Mouse (Mus musculus) brown adipose tissue, adult 24 weeks (tissue): Measurements from ENCODE around the gene Fignl1. TPM values are rescaled to one million over a fixed set of nuclear protein-coding genes. Genes with fewer than 3 reads are reported as not detected.

ENCODE experiments used
- H3K27ac ChIP-seq: fragments of 200-500 bp; replicated peaks from 2 replicates; pipeline ENCODE4 v1.5.1; 2012; ENCODE audit warnings: low read depth, mild to moderate bottlenecking, low read length
- H3K4me1 ChIP-seq: fragments of 200-500 bp; 2 replicates; pipeline ENCODE4 v1.6.1; 2012; ENCODE audit warnings: low read length, mixed read lengths; ENCODE audit not compliant: control insufficient read depth, insufficient read depth, insufficient read length
- H3K4me3 ChIP-seq: fragments of 200-500 bp; 2 replicates; pipeline ENCODE4 v1.5.1; 2012; ENCODE audit warnings: low read depth, mild to moderate bottlenecking, low read length, moderate library complexity; ENCODE audit not compliant: insufficient read depth
- polyA plus RNA-seq: library from polyadenylated mRNA; stranded (reverse); fragments of >200 nt; gene quantifications from 2 replicates; pipeline ENCODE4 v1.2.4, GENCODE M21; 2012; ENCODE audit not compliant: missing spikeins, insufficient read depth, insufficient read length

Gene Fignl1
- polyA plus RNA-seq, 1 experiment: 0.79 TPM

DNA sequence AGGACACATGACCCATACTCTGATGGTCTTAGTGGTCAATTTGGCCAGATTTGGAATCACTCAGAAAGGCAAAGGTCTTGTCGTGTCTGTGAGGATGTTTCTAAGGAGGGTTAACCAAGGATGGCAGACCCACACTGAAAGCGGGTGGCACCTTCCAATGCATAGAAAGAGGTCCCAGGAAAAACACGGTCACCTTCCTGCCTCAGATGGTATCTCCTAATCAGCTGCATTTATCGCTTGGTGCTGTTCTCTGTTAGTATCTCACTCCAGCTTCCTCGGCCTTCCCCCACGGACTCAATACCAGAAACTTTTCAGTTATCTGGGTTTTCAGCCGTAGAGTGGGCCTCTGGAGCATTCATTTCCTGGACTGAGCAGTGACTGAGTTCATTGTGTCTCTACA lies 31.1 kb upstream of the Fignl1 start:
- Histone ChIP-seq H3K4me3 (no peak overlapping the region), H3K4me1 (peaks cover 9% of the 10 kb centered on the region)

DNA sequence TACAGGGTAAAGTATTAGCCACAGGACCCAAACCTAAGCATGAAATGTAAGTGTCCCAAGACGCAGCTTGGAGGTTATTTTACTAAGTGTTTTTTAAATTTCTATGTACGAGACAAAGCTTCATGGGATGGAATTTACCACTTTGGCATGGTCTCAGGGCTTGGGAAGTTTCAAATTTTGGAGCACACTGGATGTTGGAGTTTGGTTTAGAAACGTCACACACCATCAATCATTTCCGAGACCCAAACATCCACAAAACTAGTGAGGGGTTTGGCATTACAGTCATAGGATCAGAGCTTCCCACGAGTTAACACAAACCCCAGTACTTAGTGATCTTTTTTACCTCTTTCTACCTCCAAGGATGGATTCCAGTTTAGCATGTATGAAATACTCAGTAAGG lies 28.6 kb upstream of the Fignl1 start:
- Histone ChIP-seq H3K27ac (no peak overlapping the region), H3K4me1 (peaks cover 7% of the 10 kb centered on the region), H3K4me3 (no peak overlapping the region; the same call in 1 of the 2 replicates)

More for the DNA sequence above, 31.1 kb upstream of the Fignl1 start:
- no peak overlapping the region for H3K27ac ChIP-seq

- H3K27ac ChIP-seq: peak overlapping the region; percentile 26
- H3K4me3 ChIP-seq: peak overlapping the region; percentile 47
- peaks cover 7% of the 10 kb centered on the region for H3K4me1 ChIP-seq
Observed at GRCm38 (mm10) chr11:11836713-11837370, 28.1 kb upstream of the Fignl1 start.

- Histone ChIP-seq H3K27ac (no peak overlapping the region; the same call in 1 of the 2 replicates), H3K4me3 (peak overlapping the region; percentile 47), H3K4me1 (peaks cover 7% of the 10 kb centered on the region)
Observed at GRCm38 (mm10) chr11:11836262-11836661, 27.5 kb upstream of the Fignl1 start.

GRCm38 (mm10) chr11:11835791-11836190 lies 27.0 kb upstream of the Fignl1 start:
- no peak overlapping the region for H3K27ac ChIP-seq
- H3K4me1 ChIP-seq: peaks cover 7% of the 10 kb centered on the region
- no peak overlapping the region for H3K4me3 ChIP-seq

GRCm38 (mm10) chr11:11835361-11835760 lies 26.6 kb upstream of the Fignl1 start:
- Histone ChIP-seq H3K4me1 (peaks cover 7% of the 10 kb centered on the region), H3K4me3 (no peak overlapping the region), H3K27ac (no peak overlapping the region)

DNA sequence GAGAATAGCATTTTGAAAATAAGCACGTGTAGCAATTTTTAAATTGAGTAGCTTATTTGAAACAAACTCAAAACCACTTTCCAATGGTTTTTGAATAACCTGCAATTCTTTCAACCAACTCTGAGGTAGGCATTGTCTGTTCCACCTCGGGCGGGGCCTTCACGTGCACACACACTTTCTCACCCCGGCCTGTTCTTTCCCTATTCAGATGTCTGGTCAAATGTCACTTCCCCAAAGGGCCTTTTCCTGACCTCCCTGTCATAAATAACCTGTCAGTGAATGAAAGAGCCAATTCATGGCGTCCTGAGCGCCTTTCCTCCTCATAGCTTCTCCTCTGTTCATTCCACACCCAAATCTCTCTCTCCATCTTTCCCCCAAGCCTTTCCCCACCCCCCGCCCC lies 24.3 kb upstream of the Fignl1 start:
- Histone ChIP-seq H3K4me1 (peaks cover 7% of the 10 kb centered on the region), H3K4me3 (no peak overlapping the region), H3K27ac (no peak overlapping the region)

DNA sequence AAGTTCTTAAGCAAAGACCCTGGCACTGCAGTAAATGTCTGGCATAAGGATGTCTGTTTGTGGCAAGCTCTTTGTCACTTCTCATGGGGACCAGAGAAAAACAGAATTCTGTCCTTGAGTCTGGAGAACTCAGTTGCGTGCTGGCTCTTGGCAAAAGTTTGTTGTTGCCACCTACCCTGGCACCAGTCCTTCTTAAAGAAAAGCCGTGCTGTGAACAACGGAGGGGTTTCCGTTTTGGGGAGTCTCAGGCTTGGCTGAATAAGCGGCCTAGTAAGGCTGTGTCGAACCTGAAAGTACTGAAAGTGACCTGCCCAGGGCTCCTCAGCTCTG lies 24.0 kb upstream of the Fignl1 start:
- Histone ChIP-seq H3K27ac (no peak overlapping the region), H3K4me1 (peaks cover 7% of the 10 kb centered on the region), H3K4me3 (no peak overlapping the region)

- Histone ChIP-seq H3K4me1 (peaks cover 7% of the 10 kb centered on the region), H3K4me3 (no peak overlapping the region), H3K27ac (no peak overlapping the region)
Observed at GRCm38 (mm10) chr11:11831940-11832754, 23.4 kb upstream of the Fignl1 start.

GRCm38 (mm10) chr11:11831526-11831925 lies 22.8 kb upstream of the Fignl1 start:
- no peak overlapping the region for H3K4me3 ChIP-seq
- H3K4me1 ChIP-seq: peaks cover 3% of the 10 kb centered on the region; the same call in 1 of the 2 replicates
- no peak overlapping the region for H3K27ac ChIP-seq

- H3K4me1 ChIP-seq: no peaks in the 10 kb centered on the region
- no peak overlapping the region for H3K27ac ChIP-seq
- no peak overlapping the region for H3K4me3 ChIP-seq
Observed at GRCm38 (mm10) chr11:11830884-11831495, 22.2 kb upstream of the Fignl1 start.

DNA sequence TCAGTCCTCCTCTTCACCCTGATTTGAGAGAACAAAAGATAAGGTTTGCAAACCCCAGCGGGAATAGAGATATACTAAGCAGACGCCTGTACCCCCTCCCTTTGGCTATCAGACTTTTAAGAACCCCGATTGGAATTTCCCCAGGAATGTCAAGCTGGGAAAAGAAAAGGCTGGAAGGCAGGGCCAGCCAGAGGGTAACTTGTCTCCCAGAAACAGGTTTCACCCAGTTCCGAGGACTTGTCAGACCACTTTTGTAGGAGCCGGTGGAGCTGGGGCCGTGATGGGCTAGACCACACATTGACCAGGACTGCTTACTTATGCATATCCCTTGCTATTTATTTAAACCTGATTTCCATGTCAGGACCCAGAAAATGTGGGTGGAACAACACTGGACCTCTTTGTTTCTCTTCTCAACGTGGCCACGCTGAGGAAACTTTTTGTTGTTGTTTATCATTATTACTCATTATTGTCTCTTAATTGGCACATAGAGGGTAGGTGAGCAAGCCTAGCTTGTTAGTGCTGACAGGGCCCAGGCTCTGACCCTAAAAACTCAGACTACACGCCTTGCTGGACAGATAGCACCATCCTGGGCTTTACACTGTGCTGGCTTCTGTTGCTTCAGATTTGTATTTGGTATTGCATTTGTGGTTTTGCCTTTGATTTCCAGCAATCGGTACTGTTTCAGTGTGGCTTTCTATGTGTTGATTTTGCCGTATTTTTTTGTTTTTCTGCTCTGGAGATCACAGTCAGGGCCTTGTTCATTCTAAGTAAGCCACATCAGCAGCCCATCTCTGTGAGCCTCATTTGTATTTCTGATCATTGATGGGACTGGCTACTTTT lies 20.6 kb upstream of the Fignl1 start:
- Histone ChIP-seq H3K4me3 (no peak overlapping the region), H3K27ac (no peak overlapping the region), H3K4me1 (no peaks in the 10 kb centered on the region)

- Histone ChIP-seq H3K4me3 (no peak overlapping the region), H3K27ac (no peak overlapping the region), H3K4me1 (no peaks in the 10 kb centered on the region)
Observed at GRCm38 (mm10) chr11:11828761-11829160, 20.0 kb upstream of the Fignl1 start.

DNA sequence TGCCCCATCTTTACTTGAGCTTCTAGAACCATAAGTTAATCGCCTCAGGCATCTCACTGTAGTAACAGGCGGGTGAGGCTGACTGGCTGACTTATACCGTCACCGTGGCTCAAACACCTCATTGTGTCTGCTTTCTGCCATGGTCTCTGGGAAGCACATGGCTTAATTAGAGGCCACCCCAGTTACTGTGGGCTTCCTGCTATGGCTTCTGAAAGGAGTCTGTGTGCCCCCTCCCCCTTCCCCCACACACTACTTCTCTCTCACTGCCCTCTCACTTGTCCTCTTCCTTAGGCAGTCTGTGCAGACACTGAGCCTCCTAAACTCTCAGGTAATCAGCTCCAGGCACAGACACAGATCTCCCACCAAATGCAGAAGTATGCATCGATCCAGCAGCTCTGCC lies 19.5 kb upstream of the Fignl1 start:
- no peaks in the 10 kb centered on the region for H3K4me1 ChIP-seq
- no peak overlapping the region for H3K4me3 ChIP-seq
- H3K27ac ChIP-seq: no peak overlapping the region

DNA sequence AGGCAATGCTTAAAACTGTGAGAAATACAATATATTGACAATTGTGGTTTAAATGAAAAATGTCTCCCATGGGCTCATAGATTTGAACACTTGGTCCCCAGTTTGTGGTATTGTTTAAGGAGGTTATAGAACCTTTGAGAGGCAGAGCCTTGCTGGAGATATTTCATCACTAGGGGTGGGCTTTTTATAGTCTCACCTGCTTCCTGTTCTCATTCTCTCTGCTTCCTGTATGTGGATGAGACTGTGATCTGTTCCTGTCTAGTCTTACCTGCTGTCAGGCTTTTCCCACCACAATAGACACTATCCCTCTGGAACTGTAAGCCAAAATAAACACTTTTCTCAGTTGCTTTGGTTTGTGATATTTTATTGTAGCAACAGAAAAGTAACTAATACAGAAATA lies 17.7 kb upstream of the Fignl1 start:
- H3K27ac ChIP-seq: no peak overlapping the region
- H3K4me3 ChIP-seq: no peak overlapping the region
- no peaks in the 10 kb centered on the region for H3K4me1 ChIP-seq
